Mouse (Mus musculus) forebrain, embryonic 15.5 days (tissue): ENCODE results near the gene Rxra. TPM values are rescaled to one million over a fixed set of nuclear protein-coding genes. Genes with fewer than 3 reads are reported as not detected.

Source experiments
- ATAC-seq: fragments of 200-750 bp; cut with Nextera tagmentation; replicated peaks from 2 replicates; pipeline ENCODE4 v1.8.0; 2017; ENCODE audit warnings: mild to moderate bottlenecking, moderate TSS enrichment, moderate library complexity
- H3K27ac ChIP-seq: fragments of 300-500 bp; sonication (generic); replicated peaks from 2 replicates; pipeline ENCODE4 v1.5.1; 2015; ENCODE audit warnings: mild to moderate bottlenecking, inconsistent platforms
- H3K27me3 ChIP-seq: fragments of 300-500 bp; sonication (generic); 2 replicates; pipeline ENCODE4 v1.6.1; 2015; ENCODE audit warnings: inconsistent platforms
- H3K36me3 ChIP-seq: fragments of 300-500 bp; sonication (generic); 2 replicates; pipeline ENCODE4 v1.6.1; 2015; ENCODE audit warnings: mild to moderate bottlenecking, inconsistent platforms
- H3K4me1 ChIP-seq: fragments of 300-500 bp; sonication (generic); 2 replicates; pipeline ENCODE4 v1.6.1; 2015; ENCODE audit warnings: inconsistent platforms
- H3K4me2 ChIP-seq: fragments of 300-500 bp; sonication (generic); replicated peaks from 2 replicates; pipeline ENCODE4 v1.6.1; 2015; ENCODE audit warnings: mild to moderate bottlenecking, inconsistent platforms
- H3K4me3 ChIP-seq: fragments of 300-500 bp; sonication (generic); 2 replicates; pipeline ENCODE4 v1.5.1; 2015; ENCODE audit warnings: mild to moderate bottlenecking, inconsistent platforms
- H3K9ac ChIP-seq: fragments of 300-500 bp; sonication (generic); replicated peaks from 2 replicates; pipeline ENCODE4 v1.6.1; 2015; ENCODE audit warnings: mild to moderate bottlenecking, inconsistent platforms
- H3K9me3 ChIP-seq: fragments of 300-500 bp; sonication (generic); 2 replicates; pipeline ENCODE4 v1.6.1; 2016; ENCODE audit warnings: inconsistent platforms
- WGBS: fragments of 180-500 bp; shearing (Covaris S2); methylation state at CpG from one replicate; pipeline ENCODE4 v1.1.7; 2015; ENCODE audit warnings: mixed read lengths; 5-methylcytosine and 5-hydroxymethylcytosine counted together
- polyA plus RNA-seq: library from polyadenylated mRNA; unstranded; fragments of >200 nt; fragmentation: Nextera tagmentation; extraction: Ambion mirVana; gene quantifications from 2 replicates; pipeline ENCODE4 v1.2.1, GENCODE M21; 2015

Rxra gene
- polyA plus RNA-seq, 1 experiment from 2014 or later = 3.2 TPM

DNA sequence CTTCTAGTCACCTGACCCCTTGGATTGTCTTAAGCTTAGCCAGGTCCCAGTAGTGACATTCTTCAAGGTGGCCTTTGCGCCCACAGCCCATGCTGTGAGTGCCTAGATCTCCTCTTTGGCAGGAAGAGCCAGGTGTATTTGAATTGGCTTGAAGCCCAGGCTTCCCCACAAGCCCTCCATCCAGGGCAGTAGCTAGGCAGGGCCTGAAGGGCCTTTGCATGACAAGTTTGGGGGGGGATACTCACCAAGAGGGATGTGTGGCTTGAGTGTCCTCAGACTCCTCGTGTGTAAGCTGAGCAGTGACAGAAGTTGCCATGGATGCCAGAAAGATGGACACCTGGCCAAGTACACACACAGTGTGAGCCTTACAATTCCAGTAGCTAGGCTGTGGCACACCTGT lies 101.5 kb downstream of the Rxra start:
- H3K9ac ChIP-seq = no peak overlapping the region
- no peak overlapping the region for H3K4me2 ChIP-seq
- 72% methylated on average over 2 of the region's 2 CpGs for WGBS
- no peaks in the 10 kb centered on the region for H3K4me1 ChIP-seq
- no peak for ATAC-seq
- H3K36me3 ChIP-seq = no peaks in the 10 kb centered on the region
- no peaks in the 10 kb centered on the region for H3K27me3 ChIP-seq
- no peak overlapping the region for H3K4me3 ChIP-seq
- H3K27ac ChIP-seq = no peak overlapping the region
- H3K9me3 ChIP-seq = no peaks in the 10 kb centered on the region

DNA sequence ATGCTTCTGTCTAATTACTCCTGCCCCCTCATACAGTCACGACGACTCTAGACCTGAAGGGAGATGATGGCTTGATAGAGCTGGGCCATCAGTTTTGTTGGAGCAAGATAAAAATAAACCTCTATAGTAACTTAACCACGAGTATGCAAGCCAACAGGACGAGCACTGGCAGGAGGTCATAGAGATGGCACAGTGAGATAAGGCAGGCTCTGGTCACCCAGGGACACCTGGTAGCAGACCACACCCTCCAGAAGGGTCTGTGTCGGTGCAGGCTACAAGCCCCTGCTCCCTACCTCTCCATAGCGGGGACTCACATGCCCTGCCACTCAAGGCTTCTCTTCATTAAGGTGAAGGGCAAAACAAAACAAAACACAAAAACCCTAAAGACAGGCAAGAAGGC lies 102.0 kb downstream of the Rxra start:
- 68% methylated on average over 6 of the region's 6 CpGs for WGBS
- Histone ChIP-seq H3K27me3 (no peaks in the 10 kb centered on the region), H3K4me2 (no peak overlapping the region), H3K27ac (no peak overlapping the region), H3K9ac (no peak overlapping the region), H3K9me3 (no peaks in the 10 kb centered on the region), H3K4me1 (no peaks in the 10 kb centered on the region), H3K4me3 (no peak overlapping the region), H3K36me3 (no peaks in the 10 kb centered on the region)
- ATAC-seq = no peak

DNA sequence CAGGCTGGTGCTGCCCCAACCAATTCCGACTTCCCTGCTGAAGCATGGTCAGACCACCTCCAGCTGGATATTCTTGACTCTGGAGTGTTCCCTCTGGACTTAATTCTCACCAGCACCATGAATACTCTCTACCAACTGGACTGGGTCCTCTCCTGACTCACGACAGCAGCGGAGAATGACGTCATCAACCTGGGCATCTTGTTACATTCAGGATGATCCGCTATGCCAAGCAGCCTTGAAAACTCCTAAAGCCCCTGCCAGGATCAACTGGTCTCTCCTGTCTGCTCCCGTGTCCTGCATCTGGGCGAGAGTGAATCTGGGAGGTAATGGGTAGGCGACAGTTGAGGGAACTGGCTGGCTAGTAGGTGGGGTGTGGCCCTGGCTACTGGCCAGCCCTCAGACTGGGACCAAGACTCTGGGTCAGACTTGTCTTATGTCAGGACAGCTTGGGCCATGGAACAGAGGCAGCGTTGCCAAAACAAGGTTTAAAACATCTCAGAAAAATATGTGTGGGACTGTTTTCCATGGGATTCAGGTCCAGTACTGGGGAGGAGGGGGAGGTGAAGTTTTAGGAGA lies 103.1 kb downstream of the Rxra start:
- no peak overlapping the region for H3K27ac ChIP-seq
- H3K9me3 ChIP-seq = no peaks in the 10 kb centered on the region
- H3K4me2 ChIP-seq = no peak overlapping the region
- no peaks in the 10 kb centered on the region for H3K4me1 ChIP-seq
- H3K36me3 ChIP-seq = no peaks in the 10 kb centered on the region
- no peak overlapping the region for H3K9ac ChIP-seq
- H3K27me3 ChIP-seq = no peaks in the 10 kb centered on the region
- no peak for ATAC-seq
- WGBS = 80% methylated on average over 9 of the region's 9 CpGs
- H3K4me3 ChIP-seq = no peak overlapping the region

DNA sequence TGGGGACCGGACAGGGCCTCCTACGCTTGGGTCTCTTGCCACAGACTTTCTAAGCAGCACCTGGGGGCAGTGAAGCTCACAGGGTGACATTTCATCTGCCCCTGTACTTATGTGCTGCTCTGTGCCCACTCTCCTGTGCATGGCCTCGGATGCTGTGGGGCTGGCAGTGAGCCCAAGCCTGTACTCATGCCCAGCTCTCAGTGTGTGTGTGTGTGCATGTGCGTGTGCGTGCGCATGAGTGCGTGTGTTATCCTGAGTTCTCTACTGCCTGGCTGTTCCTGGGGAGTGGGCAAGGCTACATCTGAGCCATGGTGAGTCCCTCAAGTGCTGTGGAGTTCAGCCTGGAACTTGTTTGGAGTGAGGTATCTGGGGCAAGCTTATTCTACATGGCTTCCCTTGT lies 103.9 kb downstream of the Rxra start:
- no peak for ATAC-seq
- no peaks in the 10 kb centered on the region for H3K4me1 ChIP-seq
- H3K4me2 ChIP-seq = no peak overlapping the region
- no peak overlapping the region for H3K4me3 ChIP-seq
- H3K9me3 ChIP-seq = no peaks in the 10 kb centered on the region
- no peaks in the 10 kb centered on the region for H3K36me3 ChIP-seq
- no peaks in the 10 kb centered on the region for H3K27me3 ChIP-seq
- WGBS = 82% methylated on average over 7 of the region's 7 CpGs
- no peak overlapping the region for H3K27ac ChIP-seq
- H3K9ac ChIP-seq = no peak overlapping the region

DNA sequence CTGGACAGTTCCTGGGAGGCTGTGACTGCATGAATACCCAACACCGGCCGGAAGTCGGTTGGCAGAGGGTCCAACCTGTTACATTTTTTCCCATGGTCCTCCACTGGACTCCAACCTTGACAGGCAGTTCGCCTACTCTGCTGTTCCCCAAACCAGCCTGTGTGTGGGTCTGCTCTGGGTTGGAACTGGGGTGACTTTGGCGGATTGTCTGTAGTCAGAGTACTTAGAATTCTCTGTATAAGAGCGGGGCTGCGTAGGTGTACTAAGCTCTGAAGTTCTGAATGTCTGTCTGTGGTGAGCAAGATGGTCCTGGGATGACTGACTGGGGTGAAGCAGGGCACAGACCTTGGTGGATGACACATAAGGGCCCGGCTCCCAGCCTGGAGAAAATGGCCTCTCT lies 109.1 kb downstream of the Rxra start:
- Histone ChIP-seq H3K27ac (no peak overlapping the region), H3K36me3 (no peaks in the 10 kb centered on the region), H3K4me3 (no peak overlapping the region), H3K9me3 (no peaks in the 10 kb centered on the region), H3K4me1 (no peaks in the 10 kb centered on the region), H3K9ac (no peak overlapping the region), H3K4me2 (no peak overlapping the region), H3K27me3 (no peaks in the 10 kb centered on the region)
- no peak for ATAC-seq
- WGBS = 91% methylated on average over 8 of the region's 8 CpGs

DNA sequence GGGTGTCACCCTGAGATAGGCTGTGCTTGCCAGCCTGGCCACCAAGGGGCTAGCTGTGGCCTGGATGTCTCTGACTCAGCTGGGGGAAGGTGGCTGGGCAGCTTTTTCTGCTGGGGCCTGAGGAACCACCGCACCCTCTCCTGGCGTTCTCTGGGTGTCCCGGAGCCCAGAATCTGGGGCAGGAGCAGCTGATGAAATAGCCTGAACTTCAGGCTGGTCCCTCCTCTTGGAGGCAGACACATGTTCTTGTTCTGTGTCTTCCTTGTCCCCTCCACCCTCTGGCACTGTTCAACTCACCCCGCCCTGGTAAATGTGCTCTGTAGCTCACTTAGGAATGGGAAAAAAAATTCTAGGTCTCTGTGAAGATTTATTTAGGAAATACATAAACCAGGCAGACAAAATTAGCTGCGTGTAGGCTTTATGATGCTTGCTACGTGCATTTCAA lies 109.8 kb downstream of the Rxra start:
- H3K9me3 ChIP-seq = no peaks in the 10 kb centered on the region
- H3K4me2 ChIP-seq = no peak overlapping the region
- no peak overlapping the region for H3K9ac ChIP-seq
- ATAC-seq = no peak
- H3K4me3 ChIP-seq = no peak overlapping the region
- 93% methylated on average over 6 of the region's 6 CpGs for WGBS
- H3K4me1 ChIP-seq = no peaks in the 10 kb centered on the region
- H3K36me3 ChIP-seq = no peaks in the 10 kb centered on the region
- H3K27ac ChIP-seq = no peak overlapping the region
- no peaks in the 10 kb centered on the region for H3K27me3 ChIP-seq

DNA sequence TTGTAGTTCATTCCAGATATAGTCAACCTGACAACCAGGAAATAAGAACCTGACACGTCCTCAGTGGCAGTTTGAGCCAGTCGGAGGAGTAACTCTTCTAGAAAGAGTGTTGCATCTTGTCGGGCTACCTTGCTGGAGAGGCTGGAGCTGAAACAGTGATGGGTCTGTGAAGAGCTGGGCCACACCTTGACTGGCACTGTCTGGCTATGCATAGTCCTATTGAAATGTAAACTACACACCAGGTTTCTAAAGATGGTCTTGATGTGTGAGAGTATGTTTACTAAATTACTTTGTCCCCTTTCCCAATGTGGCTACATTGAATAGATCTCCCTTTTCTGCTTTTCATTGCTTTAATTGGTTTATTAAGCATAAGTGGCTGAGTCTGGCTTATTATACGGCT lies 115.3 kb downstream of the Rxra start:
- H3K4me3 ChIP-seq = no peak overlapping the region
- H3K9ac ChIP-seq = no peak overlapping the region
- no peak overlapping the region for H3K4me2 ChIP-seq
- H3K36me3 ChIP-seq = no peaks in the 10 kb centered on the region
- 70% methylated on average over 4 of the region's 4 CpGs for WGBS
- no peak for ATAC-seq
- no peaks in the 10 kb centered on the region for H3K4me1 ChIP-seq
- no peak overlapping the region for H3K27ac ChIP-seq
- H3K27me3 ChIP-seq = no peaks in the 10 kb centered on the region
- no peaks in the 10 kb centered on the region for H3K9me3 ChIP-seq

DNA sequence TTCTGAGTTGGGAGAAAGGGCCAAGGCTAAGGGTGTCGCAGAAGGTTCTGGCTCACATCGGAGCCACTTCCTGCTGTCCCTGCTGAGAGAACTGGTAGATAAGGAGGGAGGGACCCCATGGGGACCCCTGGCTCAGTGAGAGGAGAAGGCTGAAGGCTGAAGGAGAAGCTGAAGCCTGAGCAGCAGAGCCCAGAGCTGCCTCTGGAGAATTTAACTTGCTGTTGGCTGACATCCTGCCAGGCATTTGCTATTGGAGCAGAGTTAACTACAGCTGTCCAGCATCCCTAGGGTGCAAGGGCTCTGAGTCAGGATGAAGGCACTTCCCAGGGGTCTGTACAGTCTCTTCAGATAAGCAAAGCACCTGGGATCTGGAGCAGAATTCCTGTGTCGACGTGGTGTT lies 122.8 kb downstream of the Rxra start:
- H3K27ac ChIP-seq = no peak overlapping the region
- H3K27me3 ChIP-seq = no peaks in the 10 kb centered on the region
- no peaks in the 10 kb centered on the region for H3K9me3 ChIP-seq
- 85% methylated on average over 4 of the region's 4 CpGs for WGBS
- H3K36me3 ChIP-seq = no peaks in the 10 kb centered on the region
- H3K9ac ChIP-seq = no peak overlapping the region
- H3K4me2 ChIP-seq = no peak overlapping the region
- ATAC-seq = no peak
- H3K4me3 ChIP-seq = no peak overlapping the region
- no peaks in the 10 kb centered on the region for H3K4me1 ChIP-seq

DNA sequence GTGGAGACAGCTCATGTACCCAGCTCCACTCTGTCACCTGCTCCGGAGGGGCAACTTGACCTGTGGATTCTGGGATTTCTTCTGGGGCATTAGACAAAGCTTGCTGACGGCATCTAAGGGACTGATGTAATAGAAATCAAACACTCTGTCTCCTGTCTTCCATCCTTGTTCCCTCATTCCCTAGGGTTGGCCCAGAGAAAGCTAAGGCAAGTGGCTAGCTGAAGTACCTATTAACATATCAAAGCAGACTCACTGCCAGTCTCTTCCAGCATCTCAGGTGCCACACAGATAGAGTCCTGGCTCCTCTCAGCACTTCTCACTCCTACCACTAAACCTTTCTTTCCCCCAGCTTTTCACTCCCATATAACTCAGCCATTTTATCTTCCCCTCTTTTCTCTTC lies 124.8 kb downstream of the Rxra start:
- 71% methylated on average over 2 of the region's 2 CpGs for WGBS
- ATAC-seq = no peak
- H3K4me2 ChIP-seq = no peak overlapping the region
- no peak overlapping the region for H3K9ac ChIP-seq
- H3K4me1 ChIP-seq = no peaks in the 10 kb centered on the region
- no peak overlapping the region for H3K27ac ChIP-seq
- no peaks in the 10 kb centered on the region for H3K9me3 ChIP-seq
- H3K36me3 ChIP-seq = no peaks in the 10 kb centered on the region
- H3K27me3 ChIP-seq = no peaks in the 10 kb centered on the region
- no peak overlapping the region for H3K4me3 ChIP-seq

DNA sequence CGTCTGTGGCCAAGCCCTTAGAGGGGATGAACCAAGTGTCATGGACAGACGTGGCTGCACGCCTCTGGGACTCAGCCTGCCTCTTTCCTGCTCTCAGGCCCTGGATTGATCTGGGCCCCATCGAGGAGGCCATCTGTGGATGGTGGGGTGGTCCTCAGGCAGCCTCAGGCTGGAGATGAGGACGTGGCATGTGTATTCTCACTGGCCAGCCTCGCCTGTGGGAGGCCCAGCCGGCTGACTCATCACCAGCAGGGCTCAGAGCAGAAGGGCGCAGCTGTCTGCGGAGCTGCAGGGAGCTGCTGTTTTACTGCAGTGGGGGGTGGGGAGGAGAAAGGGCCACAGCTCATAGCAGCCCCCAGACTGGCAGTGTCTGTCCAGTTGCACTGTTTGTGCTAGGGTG lies 126.3 kb downstream of the Rxra start:
- no peak for ATAC-seq
- no peaks in the 10 kb centered on the region for H3K36me3 ChIP-seq
- no peaks in the 10 kb centered on the region for H3K9me3 ChIP-seq
- no peaks in the 10 kb centered on the region for H3K27me3 ChIP-seq
- H3K4me1 ChIP-seq = no peaks in the 10 kb centered on the region
- no peak overlapping the region for H3K4me3 ChIP-seq
- WGBS = 59% methylated on average over 9 of the region's 9 CpGs
- H3K4me2 ChIP-seq = no peak overlapping the region
- H3K27ac ChIP-seq = no peak overlapping the region
- no peak overlapping the region for H3K9ac ChIP-seq

DNA sequence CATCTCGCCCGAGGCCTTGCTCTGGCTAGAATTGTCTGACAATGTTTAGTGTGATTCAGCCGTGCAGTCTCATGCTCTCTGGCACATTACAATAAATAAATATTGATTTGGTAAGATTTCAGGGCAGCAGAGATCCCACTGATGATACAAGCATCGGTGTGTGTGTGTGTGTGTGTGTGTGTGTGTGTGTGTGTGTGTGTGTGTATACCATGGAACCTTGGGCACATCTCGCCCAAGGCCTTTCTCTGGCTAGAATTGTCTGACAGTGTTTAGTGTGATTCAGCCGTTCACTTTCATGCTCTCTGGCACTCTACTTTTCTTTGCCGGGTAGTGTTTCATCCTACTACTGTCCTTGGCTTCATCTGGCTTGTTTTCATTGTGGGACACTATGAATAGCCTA lies 130.5 kb downstream of the Rxra start:
- 90% methylated on average over 7 of the region's 7 CpGs for WGBS
- H3K9ac ChIP-seq = no peak overlapping the region
- H3K4me1 ChIP-seq = no peaks in the 10 kb centered on the region
- H3K27ac ChIP-seq = no peak overlapping the region
- no peak for ATAC-seq
- no peak overlapping the region for H3K4me2 ChIP-seq
- no peak overlapping the region for H3K4me3 ChIP-seq
- H3K27me3 ChIP-seq = no peaks in the 10 kb centered on the region
- no peaks in the 10 kb centered on the region for H3K36me3 ChIP-seq
- H3K9me3 ChIP-seq = no peaks in the 10 kb centered on the region

DNA sequence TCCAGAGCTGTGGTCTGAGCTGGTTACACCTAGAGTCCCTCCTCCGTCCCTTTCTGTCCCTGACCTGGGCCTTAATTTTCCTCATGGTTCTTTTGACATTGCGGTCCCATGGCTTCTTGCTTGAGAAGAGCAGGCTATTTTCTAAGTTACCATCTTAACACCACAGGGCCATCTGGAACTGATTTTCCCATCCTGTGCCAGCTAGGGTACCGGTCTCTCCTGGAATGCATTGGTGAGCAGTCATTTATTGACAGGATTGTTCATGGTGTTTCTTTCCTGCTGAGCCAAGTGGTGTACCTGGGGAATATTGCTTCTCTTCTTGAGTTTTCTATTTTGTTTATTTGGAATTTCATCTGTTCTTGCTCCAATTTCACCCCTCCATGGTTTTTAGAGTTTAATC lies 131.4 kb downstream of the Rxra start:
- no peak overlapping the region for H3K4me2 ChIP-seq
- H3K27ac ChIP-seq = no peak overlapping the region
- no peak overlapping the region for H3K4me3 ChIP-seq
- no peaks in the 10 kb centered on the region for H3K36me3 ChIP-seq
- no peaks in the 10 kb centered on the region for H3K27me3 ChIP-seq
- no peaks in the 10 kb centered on the region for H3K9me3 ChIP-seq
- H3K4me1 ChIP-seq = no peaks in the 10 kb centered on the region
- H3K9ac ChIP-seq = no peak overlapping the region
- WGBS = 90% methylated on average over 3 of the region's 3 CpGs
- ATAC-seq = no peak

DNA sequence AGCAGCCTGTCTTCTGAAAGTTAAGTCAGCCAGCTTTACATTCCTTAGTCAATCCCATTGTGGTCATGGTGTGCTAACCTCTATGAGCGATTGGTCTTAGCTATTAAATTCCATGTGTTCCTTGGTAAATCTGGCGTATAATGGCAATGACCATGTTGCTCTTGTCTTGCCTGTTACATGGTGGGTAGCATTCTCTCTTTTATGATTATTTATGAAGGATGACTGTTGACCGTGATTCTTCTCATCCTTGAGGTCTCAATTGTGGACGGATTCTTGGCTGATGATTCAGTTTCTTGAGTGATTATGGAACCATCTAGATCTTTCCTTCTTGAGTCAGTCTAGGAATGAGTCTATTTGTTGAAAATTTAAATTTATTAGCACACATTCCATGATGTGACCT lies 133.7 kb downstream of the Rxra start:
- no peaks in the 10 kb centered on the region for H3K27me3 ChIP-seq
- WGBS = 94% methylated on average over 4 of the region's 4 CpGs
- H3K4me1 ChIP-seq = peaks cover 13% of the 10 kb centered on the region
- H3K9ac ChIP-seq = no peak overlapping the region
- H3K27ac ChIP-seq = no peak overlapping the region
- H3K9me3 ChIP-seq = no peaks in the 10 kb centered on the region
- no peak overlapping the region for H3K4me2 ChIP-seq
- no peak overlapping the region for H3K4me3 ChIP-seq
- no peaks in the 10 kb centered on the region for H3K36me3 ChIP-seq
- no peak for ATAC-seq
